Mouse (Mus musculus): ENCODE results near the gene Il13ra2.
"Not testable (repeated sequence)": the region's sequence is repeated elsewhere in the genome, so short reads cannot be mapped to it uniquely, and the experiment has no call there.

Il13ra2 gene

GRCm38 (mm10) chrX:147429129-147429528 is at the start of gene Il13ra2:
Il13ra2 (minus strand) TSS chrX:147429192.
- DNase-seq (ENCODE audit: low spot score) = no peak

GRCm38 (mm10) chrX:147453610-147454009 is 24.6 kb upstream of the Il13ra2 start, which contains the start of gene Vmn1r239-ps:
Vmn1r239-ps (minus strand) TSS chrX:147453710.
- DNase-seq (ENCODE audit: low spot score) = not testable (repeated sequence)

GRCm38 (mm10) chrX:147443386-147443785 is 14.4 kb upstream of the Il13ra2 start:
- DNase-seq (ENCODE audit: low spot score) = no peak

- DNase-seq (ENCODE audit: low spot score) = no peak
These were observed 6.4 kb upstream of the Il13ra2 start for GRCm38 (mm10) chrX:147435400-147435799.

- no peak for DNase-seq (ENCODE audit: low spot score)
These were observed 761 bp upstream of the Il13ra2 start for GRCm38 (mm10) chrX:147429753-147430152.

DNA sequence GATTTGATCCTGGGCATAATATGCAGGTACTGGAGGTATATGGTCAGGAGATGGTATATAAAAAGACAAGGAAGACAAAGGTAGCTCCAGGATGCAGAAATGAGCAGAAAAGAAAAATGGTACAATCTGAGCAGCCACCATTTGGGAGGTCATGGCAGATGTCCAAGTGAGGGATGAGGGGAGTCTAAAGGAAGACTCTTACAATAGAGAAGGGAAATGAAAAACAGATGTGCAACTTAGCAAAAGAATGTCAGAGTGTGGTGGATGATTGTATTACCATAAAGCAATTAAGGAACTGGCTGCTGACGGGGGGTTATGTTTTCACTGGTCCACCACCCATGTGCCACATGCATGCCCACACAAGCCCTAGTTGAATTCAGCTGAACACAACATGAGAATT is 35.5 kb downstream of the Il13ra2 start:
- no peak for DNase-seq (ENCODE audit: low spot score)

GRCm38 (mm10) chrX:147349167-147349566 is 79.8 kb downstream of the Il13ra2 start:
- no peak for DNase-seq (ENCODE audit: low spot score)

All from layer of hippocampus, adult 9-10 months (tissue).